Mouse (Mus musculus): ENCODE measurements around the gene Rita1. TPM values are rescaled to one million over a fixed set of nuclear protein-coding genes. Genes with fewer than 3 reads are reported as not detected.

Rita1 gene
- total RNA-seq, 1 experiment from 2014 or later = 15.9 TPM

- DNase-seq = no peak
These were observed 15.3 kb upstream of the Rita1 start for GRCm38 (mm10) chr5:120627515-120628300.

GRCm38 (mm10) chr5:120626399-120626798, 14.0 kb upstream of the Rita1 start:
- DNase-seq = no peak

- DNase-seq = no peak
These were observed 12.0 kb upstream of the Rita1 start for GRCm38 (mm10) chr5:120624427-120624826.

- DNase-seq = no peak
These were observed 9.9 kb upstream of the Rita1 start for GRCm38 (mm10) chr5:120622198-120622851.

- DNase-seq = no peak
These were observed 9.4 kb upstream of the Rita1 start for GRCm38 (mm10) chr5:120621846-120622197.

GRCm38 (mm10) chr5:120621078-120621765, 8.8 kb upstream of the Rita1 start:
- no peak for DNase-seq

GRCm38 (mm10) chr5:120620375-120621077, 8.1 kb upstream of the Rita1 start:
- peak; percentile 87 for DNase-seq

- DNase-seq = peak; percentile 67
These were observed 6.8 kb upstream of the Rita1 start for GRCm38 (mm10) chr5:120619201-120619600.

- no peak for DNase-seq
These were observed 6.4 kb upstream of the Rita1 start for GRCm38 (mm10) chr5:120618778-120619177.

GRCm38 (mm10) chr5:120615903-120616302, 3.5 kb upstream of the Rita1 start:
- no peak for DNase-seq

- DNase-seq = peak; percentile 100
These were observed 624 bp upstream of the Rita1 start for GRCm38 (mm10) chr5:120612822-120613604.

- DNase-seq = no peak
These were observed 973 bp downstream of the Rita1 start for GRCm38 (mm10) chr5:120611416-120611815.

GRCm38 (mm10) chr5:120610906-120611305, 1.5 kb downstream of the Rita1 start:
- no peak for DNase-seq

GRCm38 (mm10) chr5:120609246-120609775, 3.1 kb downstream of the Rita1 start:
- no peak for DNase-seq

- no peak for DNase-seq
These were observed 5.1 kb downstream of the Rita1 start for GRCm38 (mm10) chr5:120607335-120607734.

- DNase-seq = no peak
These were observed 5.7 kb downstream of the Rita1 start for GRCm38 (mm10) chr5:120606590-120607200.

- DNase-seq = peak; percentile 88
These were observed 6.7 kb downstream of the Rita1 start for GRCm38 (mm10) chr5:120605688-120606087.

GRCm38 (mm10) chr5:120605241-120605661, 7.1 kb downstream of the Rita1 start:
- DNase-seq = no peak

- DNase-seq = peak; percentile 85
These were observed 7.5 kb downstream of the Rita1 start for GRCm38 (mm10) chr5:120604839-120605238.

GRCm38 (mm10) chr5:120603515-120603914, 8.9 kb downstream of the Rita1 start:
- DNase-seq = no peak

- DNase-seq = no peak
These were observed 10.2 kb downstream of the Rita1 start for GRCm38 (mm10) chr5:120602210-120602609.

Measured in adrenal gland, postnatal 25 days (tissue).